Mouse (Mus musculus) thymus, adult 2 months (tissue): Measurements from ENCODE around the gene Nrp2. TPM values are rescaled to one million over a fixed set of nuclear protein-coding genes. Genes with fewer than 3 reads are reported as not detected.

Experiments
- DNase-seq: peaks from one replicate; pipeline ENCODE4 v3.0.0; 2021
- H3K27ac ChIP-seq: fragments of 200-500 bp; 2 replicates; pipeline ENCODE4 v1.5.1; 2012; ENCODE audit warnings: low read length, control low read depth; ENCODE audit not compliant: control insufficient read depth, insufficient read depth
- H3K27me3 ChIP-seq: fragments of 200-500 bp; 2 replicates; pipeline ENCODE4 v1.6.1; 2012; ENCODE audit warnings: mild to moderate bottlenecking, low read length, moderate library complexity, mixed read lengths; ENCODE audit not compliant: control insufficient read depth, insufficient read depth
- H3K36me3 ChIP-seq: fragments of 200-500 bp; 2 replicates; pipeline ENCODE4 v1.6.1; 2012; ENCODE audit warnings: mild to moderate bottlenecking, low read length, moderate library complexity; ENCODE audit not compliant: control insufficient read depth, insufficient read depth
- H3K4me1 ChIP-seq: fragments of 200-500 bp; replicated peaks from 2 replicates; pipeline ENCODE4 v1.6.1; 2012; ENCODE audit warnings: low read length; ENCODE audit not compliant: control insufficient read depth, insufficient read depth
- H3K4me3 ChIP-seq: fragments of 200-500 bp; 2 replicates; pipeline ENCODE4 v1.5.1; 2012; ENCODE audit warnings: mild to moderate bottlenecking, low read length, control low read depth, moderate library complexity; ENCODE audit not compliant: control insufficient read depth, insufficient read depth
- CTCF ChIP-seq: fragments of 200-500 bp; IDR thresholded peaks from 2 replicates; pipeline ENCODE4 v1.5.1; 2012; ENCODE audit warnings: mild to moderate bottlenecking, control low read depth, low read length, moderate library complexity, borderline replicate concordance; ENCODE audit not compliant: control insufficient read depth, poor library complexity, insufficient read depth; ENCODE audit errors: extremely low read depth
- POLR2A ChIP-seq: fragments of 200-500 bp; IDR thresholded peaks from 2 replicates; pipeline ENCODE4 v1.6.1; 2012; ENCODE audit warnings: mild to moderate bottlenecking, low read length, control low read depth, moderate library complexity; ENCODE audit not compliant: control insufficient read depth, poor library complexity, insufficient read depth; ENCODE audit errors: extremely low read depth
- WGBS: fragments of 180-500 bp; shearing (Covaris S2); methylation state at CpG from one replicate; pipeline ENCODE4 v1.1.7; 2018; 5-methylcytosine and 5-hydroxymethylcytosine counted together
- polyA plus RNA-seq: library from polyadenylated mRNA; depleted of rRNA; stranded (reverse); fragments of >200 nt; gene quantifications from 2 replicates; pipeline ENCODE4 v1.2.3, GENCODE M21; 2012

The Nrp2 gene
- polyA plus RNA-seq, 1 experiment = 5.7 TPM

DNA sequence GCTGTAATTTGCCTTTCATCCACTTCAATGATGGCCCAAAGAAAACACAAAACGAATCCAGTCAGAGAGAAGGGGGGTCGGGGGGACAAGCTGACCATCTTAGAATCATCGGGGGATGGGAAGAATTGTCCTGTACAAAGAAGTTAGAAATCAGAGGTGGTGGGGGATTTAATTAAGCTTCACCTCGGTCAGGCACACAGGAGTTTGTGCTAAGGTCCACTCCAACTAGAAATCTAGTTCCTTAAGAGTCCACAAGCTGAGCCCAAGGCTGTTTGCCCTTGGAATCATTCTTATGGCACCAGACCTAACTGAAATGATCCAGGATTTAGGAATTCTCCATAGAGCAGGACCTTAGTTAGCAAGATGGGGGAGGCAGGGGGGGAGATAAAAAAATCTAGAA lies 98.3 kb downstream of the Nrp2 start:
- no peak overlapping the region for H3K27ac ChIP-seq
- DNase-seq = no peak
- no peaks in the 10 kb centered on the region for H3K4me1 ChIP-seq
- H3K36me3 ChIP-seq = no peaks in the 10 kb centered on the region
- no peak overlapping the region for H3K4me3 ChIP-seq
- 87% methylated on average over 4 of the region's 4 CpGs for WGBS
- TF ChIP-seq POLR2A (no peak), CTCF (no peak)
- no peaks in the 10 kb centered on the region for H3K27me3 ChIP-seq

DNA sequence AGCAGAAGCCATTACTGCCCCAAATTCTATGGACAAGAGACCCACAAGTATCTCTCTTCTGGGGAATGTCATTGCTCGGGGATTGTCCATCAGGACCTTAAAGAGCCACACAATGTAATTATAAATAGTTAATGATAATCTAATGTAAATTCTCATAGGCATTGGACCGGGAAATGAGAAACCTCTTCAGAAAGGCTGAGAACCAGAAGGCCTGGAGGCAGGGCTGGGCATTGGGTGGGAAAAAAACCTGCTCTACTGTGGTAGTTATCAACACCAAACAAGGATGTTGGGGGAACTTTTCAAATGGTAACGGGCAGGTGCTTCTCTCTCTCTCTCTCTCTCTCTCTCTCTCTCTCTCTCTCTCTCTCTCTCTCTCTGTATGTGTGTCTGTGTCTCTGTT lies 98.8 kb downstream of the Nrp2 start:
- Histone ChIP-seq H3K36me3 (no peaks in the 10 kb centered on the region), H3K4me1 (no peaks in the 10 kb centered on the region), H3K4me3 (no peak overlapping the region), H3K27me3 (no peaks in the 10 kb centered on the region), H3K27ac (no peak overlapping the region)
- 81% methylated on average over 3 of the region's 3 CpGs for WGBS
- TF ChIP-seq CTCF (no peak), POLR2A (no peak)
- no peak for DNase-seq

DNA sequence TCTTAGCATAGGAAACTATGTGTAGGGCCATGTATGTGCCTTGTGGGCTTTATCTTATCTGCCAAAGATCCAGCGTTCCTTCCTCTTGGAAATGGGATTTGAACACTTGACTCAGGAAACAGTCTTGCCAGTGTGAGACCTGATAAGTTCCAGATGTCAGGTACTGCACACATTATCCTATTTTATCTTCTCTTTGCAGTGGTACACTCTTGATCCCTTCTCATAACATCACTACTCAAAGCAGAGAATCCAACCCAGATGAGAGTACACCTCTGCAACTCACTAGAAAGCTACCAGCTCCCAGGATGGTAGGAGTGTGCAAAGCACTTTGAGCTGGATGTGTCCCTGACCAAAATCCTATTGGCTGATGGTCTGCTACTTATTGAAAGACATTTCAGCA lies 100.5 kb downstream of the Nrp2 start:
- WGBS = 79% methylated on average over 1 of the region's 1 CpGs
- no peaks in the 10 kb centered on the region for H3K27me3 ChIP-seq

DNA sequence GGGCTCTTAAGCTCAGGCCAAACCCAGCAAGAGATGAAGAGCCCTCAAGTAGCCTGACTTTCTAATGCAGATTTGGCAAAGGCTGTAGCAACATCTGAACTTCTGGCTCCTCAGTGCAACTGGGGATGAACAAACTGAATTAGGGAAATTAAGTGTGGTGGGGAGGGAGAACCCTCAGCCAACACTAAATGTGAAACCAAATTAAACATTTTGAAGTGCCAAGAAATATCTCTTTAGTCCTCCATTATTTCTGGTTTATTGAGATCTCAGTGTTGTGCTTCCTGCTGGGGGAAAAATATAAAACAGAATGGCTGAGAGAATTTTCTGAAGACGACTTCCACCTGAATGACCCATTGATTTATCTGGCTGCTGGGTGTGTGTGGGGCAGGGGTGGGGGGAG lies 102.9 kb downstream of the Nrp2 start:
- H3K27ac ChIP-seq = no peak overlapping the region
- H3K27me3 ChIP-seq = no peaks in the 10 kb centered on the region
- 71% methylated on average over 1 of the region's 1 CpGs for WGBS

More for the DNA sequence above, 100.5 kb downstream of the Nrp2 start:
- H3K4me3 ChIP-seq = no peak overlapping the region
- no peaks in the 10 kb centered on the region for H3K36me3 ChIP-seq
- no peak for DNase-seq
- TF ChIP-seq POLR2A (no peak), CTCF (no peak)
- no peak overlapping the region for H3K27ac ChIP-seq
- H3K4me1 ChIP-seq = no peaks in the 10 kb centered on the region

DNA sequence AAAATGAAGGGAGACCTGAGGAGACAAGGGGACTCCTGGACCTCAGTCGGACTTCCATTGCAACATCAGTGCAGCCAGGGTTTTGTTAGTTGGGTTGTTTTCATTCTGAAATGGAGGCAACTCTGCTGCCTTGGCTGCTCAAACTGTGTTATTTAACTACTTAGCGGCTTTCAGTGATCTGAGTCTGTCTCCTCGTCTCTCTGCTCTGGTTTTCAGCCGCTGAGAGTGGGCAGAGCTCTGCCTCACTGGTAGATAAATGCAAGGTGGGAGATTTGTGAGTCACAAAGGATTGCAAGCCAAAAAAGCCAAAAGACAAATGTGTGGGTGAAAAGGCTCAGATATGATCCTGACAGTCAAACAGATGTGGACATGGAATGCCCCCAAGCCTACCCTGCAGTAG lies 105.3 kb downstream of the Nrp2 start:
- H3K4me1 ChIP-seq = no peaks in the 10 kb centered on the region
- no peaks in the 10 kb centered on the region for H3K36me3 ChIP-seq
- no peaks in the 10 kb centered on the region for H3K27me3 ChIP-seq
- TF ChIP-seq POLR2A = no peak
- TF ChIP-seq CTCF = no peak
- 90% methylated on average over 4 of the region's 4 CpGs for WGBS
- H3K4me3 ChIP-seq = no peak overlapping the region
- no peak overlapping the region for H3K27ac ChIP-seq
- no peak for DNase-seq

More for the DNA sequence above, 102.9 kb downstream of the Nrp2 start:
- DNase-seq = no peak
- no peaks in the 10 kb centered on the region for H3K4me1 ChIP-seq
- H3K4me3 ChIP-seq = no peak overlapping the region
- no peak for TF ChIP-seq POLR2A
- TF ChIP-seq CTCF = no peak
- H3K36me3 ChIP-seq = no peaks in the 10 kb centered on the region

DNA sequence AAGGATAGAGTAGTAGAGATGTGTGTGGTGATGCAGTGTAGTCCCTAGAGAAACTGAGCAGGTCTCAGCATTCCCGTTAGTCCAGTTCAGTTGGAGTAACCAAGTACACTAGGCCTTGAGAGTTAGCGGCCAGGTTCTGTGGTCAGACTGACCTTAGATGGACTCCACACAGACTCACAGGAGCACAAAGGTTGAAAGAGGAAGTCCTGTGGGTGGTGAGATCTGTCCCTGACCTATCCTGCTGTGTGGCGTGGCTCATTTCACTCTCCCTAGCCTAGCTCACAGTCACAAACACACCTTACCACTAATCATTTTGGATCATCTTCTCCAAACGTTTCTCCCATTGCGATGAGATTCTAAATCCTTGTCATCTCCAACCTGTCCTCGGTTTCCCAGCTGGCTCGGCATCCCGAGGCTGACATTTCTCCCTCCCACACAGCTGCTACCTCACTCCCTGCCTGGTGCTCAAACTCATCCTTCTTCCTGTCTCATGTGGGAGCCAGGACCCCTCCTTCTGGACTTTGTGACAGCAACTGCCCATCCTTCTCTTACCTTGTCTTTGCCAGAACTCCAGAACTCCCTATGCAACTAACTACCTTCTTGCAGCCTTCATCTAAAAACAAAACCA lies 106.6 kb downstream of the Nrp2 start:
- H3K27me3 ChIP-seq = no peaks in the 10 kb centered on the region
- DNase-seq = no peak
- 89% methylated on average over 8 of the region's 8 CpGs for WGBS
- TF ChIP-seq CTCF (no peak), POLR2A (no peak)
- no peaks in the 10 kb centered on the region for H3K36me3 ChIP-seq
- no peak overlapping the region for H3K27ac ChIP-seq
- no peaks in the 10 kb centered on the region for H3K4me1 ChIP-seq
- no peak overlapping the region for H3K4me3 ChIP-seq

DNA sequence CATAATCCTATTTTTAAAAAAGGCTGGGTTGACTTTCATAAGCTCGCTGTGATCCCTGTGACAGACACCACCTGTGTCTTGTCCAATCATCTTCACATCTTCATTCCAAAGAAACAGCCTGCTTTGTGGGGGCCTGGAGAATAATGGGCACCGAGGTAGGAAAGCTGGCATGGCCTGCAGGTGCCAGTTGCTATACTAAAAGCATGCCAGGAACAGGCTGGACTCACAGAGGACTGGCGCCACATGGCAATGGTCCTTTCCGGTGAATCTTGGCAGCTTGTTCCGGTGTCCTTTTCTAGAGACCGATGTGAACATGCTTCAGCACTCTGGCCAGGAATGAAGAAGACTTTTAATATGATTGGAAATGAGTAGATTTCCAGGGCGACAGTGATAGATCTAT lies 108.1 kb downstream of the Nrp2 start:
- no peak overlapping the region for H3K27ac ChIP-seq
- H3K36me3 ChIP-seq = no peaks in the 10 kb centered on the region
- H3K4me3 ChIP-seq = no peak overlapping the region
- WGBS = 92% methylated on average over 7 of the region's 7 CpGs
- DNase-seq = no peak
- TF ChIP-seq CTCF = no peak
- TF ChIP-seq POLR2A = no peak
- no peaks in the 10 kb centered on the region for H3K27me3 ChIP-seq
- H3K4me1 ChIP-seq = no peaks in the 10 kb centered on the region
